Mouse (Mus musculus) layer of hippocampus, adult 18-20 months (tissue): Measurements from ENCODE around the gene Defb43. TPM values are rescaled to one million over a fixed set of nuclear protein-coding genes. Genes with fewer than 3 reads are reported as not detected.

Experiments
- DNase-seq, 2 experiments: peaks; one replicate each; pipeline ENCODE4 v3.0.0; 2022; ENCODE audit warnings: low spot score in 2 of 2
- long read RNA-seq: library from polyadenylated mRNA; stranded (forward); transcript quantifications from one replicate; pipeline ENCODE4 v2.0.0, GENCODE M21; 2021
- total RNA-seq, 2 experiments: library from RNA; stranded (reverse); gene quantifications; 2 replicates each; pipeline ENCODE4 v1.2.3; 2021

Gene Defb43
- not detected for total RNA-seq
- long read RNA-seq: 0 reads

GRCm38 (mm10) chr14:63011471-63011870, at the start of gene Defb43:
Defb43 (plus strand) TSS chr14:63011771.
- no peak for DNase-seq

- no peak for DNase-seq
Observed at GRCm38 (mm10) chr14:62963632-62964031, 47.9 kb upstream of the Defb43 start.

GRCm38 (mm10) chr14:62965342-62965741, 46.2 kb upstream of the Defb43 start:
- no peak for DNase-seq

GRCm38 (mm10) chr14:62965811-62966520, 45.6 kb upstream of the Defb43 start:
- no peak for DNase-seq

- peak; percentile 16 to 82 for DNase-seq
Observed at GRCm38 (mm10) chr14:62975046-62975445, 36.5 kb upstream of the Defb43 start.

GRCm38 (mm10) chr14:62979815-62980214, 31.8 kb upstream of the Defb43 start:
- no peak for DNase-seq

- DNase-seq: no peak
Observed at GRCm38 (mm10) chr14:62984410-62984809, 27.2 kb upstream of the Defb43 start, which contains the start of gene Defb48. Defb48 (minus strand) TSS chr14:62984510.

- no peak for DNase-seq
Observed at GRCm38 (mm10) chr14:62991271-62991670, 20.3 kb upstream of the Defb43 start.

- no peak for DNase-seq
Observed at GRCm38 (mm10) chr14:62991849-62992510, 19.6 kb upstream of the Defb43 start.

- DNase-seq: no peak
Observed at GRCm38 (mm10) chr14:62997777-62998176, 13.8 kb upstream of the Defb43 start, which contains the start of gene Defb47. Defb47 (plus strand) TSS chr14:62998077.

- no peak for DNase-seq
Observed at GRCm38 (mm10) chr14:62998977-62999376, 12.6 kb upstream of the Defb43 start.

- no peak for DNase-seq
Observed at GRCm38 (mm10) chr14:63002588-63002987, 9.0 kb upstream of the Defb43 start.

- no peak for DNase-seq
Observed at GRCm38 (mm10) chr14:63013082-63013481, 1.5 kb downstream of the Defb43 start.

- DNase-seq: no peak
Observed at GRCm38 (mm10) chr14:63014667-63015066, 3.1 kb downstream of the Defb43 start.

GRCm38 (mm10) chr14:63020524-63021156, 9.1 kb downstream of the Defb43 start:
- DNase-seq: peak in 1 of 2 experiments; percentile 15

GRCm38 (mm10) chr14:63046691-63047090, 35.1 kb downstream of the Defb43 start, which contains the start of gene Defb42:
Defb42 (plus strand) TSS chr14:63046991.
- no peak for DNase-seq

GRCm38 (mm10) chr14:63049910-63050370, 38.4 kb downstream of the Defb43 start, which contains the start of gene Defb30:
Defb30 (minus strand) TSS chr14:63049960.
- no peak for DNase-seq

- peak in 1 of 2 experiments; percentile 49 for DNase-seq
Observed at GRCm38 (mm10) chr14:63050769-63051168, 39.2 kb downstream of the Defb43 start.

- peak; percentile 23 to 53 for DNase-seq
Observed at GRCm38 (mm10) chr14:63054729-63055128, 43.2 kb downstream of the Defb43 start.

GRCm38 (mm10) chr14:63060361-63060760, 48.8 kb downstream of the Defb43 start:
- no peak for DNase-seq

GRCm38 (mm10) chr14:63062184-63062583, 50.6 kb downstream of the Defb43 start:
- no peak for DNase-seq

GRCm38 (mm10) chr14:63065391-63065790, 53.8 kb downstream of the Defb43 start:
- no peak for DNase-seq
